Mouse (Mus musculus): Measurements from ENCODE around the gene Slc30a6.

DNA sequence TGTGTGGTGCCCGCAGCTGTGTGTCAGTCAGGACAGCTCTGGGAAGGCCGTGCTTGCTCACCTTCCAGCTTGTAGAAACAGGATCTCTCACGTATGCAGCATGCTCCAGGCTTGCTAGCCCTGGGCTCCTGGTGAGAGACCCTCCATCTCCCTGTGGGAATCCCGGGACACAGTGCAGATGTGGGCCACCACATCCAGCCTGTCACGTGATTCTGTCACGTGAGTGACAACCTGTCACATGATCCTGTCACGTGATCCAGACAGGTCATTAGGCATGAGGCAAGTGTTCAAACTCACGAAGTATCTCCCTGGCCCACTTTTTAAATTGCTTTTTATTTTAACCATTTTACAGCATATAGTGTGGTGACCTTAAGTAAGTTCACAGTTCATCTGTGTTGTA is 17.9 kb downstream of the Slc30a6 start:
- TF ChIP-seq EP300 (optimal IDR thresholded peaks at IDR 0.05) (no peak), CTCF (IDR thresholded peaks at IDR 0.05; ENCODE audit: low read depth) (no peak)
